Mouse (Mus musculus): ENCODE measurements around the gene Ywhae. TPM values are rescaled to one million over a fixed set of nuclear protein-coding genes. Genes with fewer than 3 reads are reported as not detected.

Gene Ywhae
- total RNA-seq, 1 experiment from 2014 or later = 162 TPM

- ATAC-seq (ENCODE audit: extremely low read depth, insufficient number of reproducible peaks, low FRiP score, poor library complexity, severe bottlenecking) = no peak
Measured at GRCm38 (mm10) chr11:75775919-75776318, 43.2 kb downstream of the Ywhae start.

GRCm38 (mm10) chr11:75781919-75782318 lies 49.2 kb downstream of the Ywhae start:
- ATAC-seq (ENCODE audit: extremely low read depth, insufficient number of reproducible peaks, low FRiP score, poor library complexity, severe bottlenecking) = peak; percentile 31; the same call in 1 of the 2 replicates

DNA sequence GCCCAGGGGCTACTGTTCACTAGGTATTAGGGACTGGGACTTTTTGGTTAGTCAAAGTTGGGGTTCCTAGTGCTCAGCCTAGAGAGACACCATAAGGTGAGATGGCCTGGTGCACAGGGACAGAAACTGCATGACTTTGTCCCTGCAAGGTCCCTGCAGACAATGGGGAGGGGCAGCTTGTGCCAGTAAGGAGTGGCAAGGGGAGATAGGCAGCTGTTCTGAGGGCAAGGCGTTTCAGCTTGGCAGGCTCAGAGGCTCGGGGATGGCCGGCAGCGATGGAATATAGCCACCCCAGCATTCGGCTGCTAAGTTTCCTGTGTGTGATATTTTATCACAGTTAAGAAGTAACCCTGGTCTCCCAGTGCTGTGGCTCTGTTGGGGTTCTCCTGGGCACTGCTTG lies 51.1 kb downstream of the Ywhae start:
- ATAC-seq (ENCODE audit: extremely low read depth, insufficient number of reproducible peaks, low FRiP score, poor library complexity, severe bottlenecking) = no peak

DNA sequence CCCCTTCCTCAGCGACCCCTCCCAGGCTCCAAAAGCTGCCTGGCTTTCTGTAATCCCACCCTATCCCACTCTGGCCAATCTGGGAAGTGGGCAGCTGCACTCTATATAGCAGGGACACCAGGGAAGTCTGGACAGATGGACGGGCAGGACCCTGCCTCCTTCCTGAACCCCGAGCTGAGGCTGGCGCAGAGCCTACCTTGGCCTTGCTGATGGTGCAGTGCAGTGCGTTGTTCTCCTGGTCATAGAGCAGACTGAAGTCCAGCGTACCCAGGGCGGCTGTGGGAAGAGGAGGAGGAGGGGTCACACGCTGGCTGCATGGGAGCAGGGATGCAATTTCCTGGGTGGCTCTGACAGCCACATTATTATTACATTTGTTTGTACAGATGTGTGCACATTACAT lies 53.2 kb downstream of the Ywhae start:
- ATAC-seq (ENCODE audit: extremely low read depth, insufficient number of reproducible peaks, low FRiP score, poor library complexity, severe bottlenecking) = no peak

- ATAC-seq (ENCODE audit: extremely low read depth, insufficient number of reproducible peaks, low FRiP score, poor library complexity, severe bottlenecking) = no peak
Measured at GRCm38 (mm10) chr11:75792535-75792934, 59.9 kb downstream of the Ywhae start.

DNA sequence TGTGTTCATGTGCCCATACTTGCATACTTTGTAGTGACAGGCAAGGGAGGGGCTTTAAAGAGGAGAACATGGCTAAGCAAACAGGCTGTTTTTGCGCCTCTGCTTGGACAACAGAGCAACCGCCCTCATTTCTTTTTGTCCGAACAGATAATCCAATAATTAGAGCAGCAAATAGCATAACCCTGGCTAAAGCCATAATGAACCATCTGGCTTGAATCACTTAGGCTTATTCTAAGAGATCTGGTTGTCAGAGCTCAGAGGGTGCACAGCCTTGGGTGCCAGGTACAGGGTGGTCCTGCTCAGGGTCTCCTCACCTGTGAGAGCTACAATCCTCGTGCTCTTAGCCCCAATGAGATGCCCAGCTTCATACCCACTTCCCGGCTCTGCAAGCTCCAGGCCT lies 60.7 kb downstream of the Ywhae start:
- no peak for ATAC-seq (ENCODE audit: extremely low read depth, insufficient number of reproducible peaks, low FRiP score, poor library complexity, severe bottlenecking)

- no peak for ATAC-seq (ENCODE audit: extremely low read depth, insufficient number of reproducible peaks, low FRiP score, poor library complexity, severe bottlenecking)
Measured at GRCm38 (mm10) chr11:75794602-75795320, 62.1 kb downstream of the Ywhae start.

- ATAC-seq (ENCODE audit: extremely low read depth, insufficient number of reproducible peaks, low FRiP score, poor library complexity, severe bottlenecking) = no peak
Measured at GRCm38 (mm10) chr11:75795321-75795636, 62.6 kb downstream of the Ywhae start.

- ATAC-seq (ENCODE audit: extremely low read depth, insufficient number of reproducible peaks, low FRiP score, poor library complexity, severe bottlenecking) = no peak
Measured at GRCm38 (mm10) chr11:75796029-75796445, 63.4 kb downstream of the Ywhae start, which contains the start of gene Doc2b. Doc2b (minus strand) TSS chr11:75796049.

GRCm38 (mm10) chr11:75796536-75797246 lies 64.0 kb downstream of the Ywhae start:
- ATAC-seq (ENCODE audit: extremely low read depth, insufficient number of reproducible peaks, low FRiP score, poor library complexity, severe bottlenecking) = no peak

DNA sequence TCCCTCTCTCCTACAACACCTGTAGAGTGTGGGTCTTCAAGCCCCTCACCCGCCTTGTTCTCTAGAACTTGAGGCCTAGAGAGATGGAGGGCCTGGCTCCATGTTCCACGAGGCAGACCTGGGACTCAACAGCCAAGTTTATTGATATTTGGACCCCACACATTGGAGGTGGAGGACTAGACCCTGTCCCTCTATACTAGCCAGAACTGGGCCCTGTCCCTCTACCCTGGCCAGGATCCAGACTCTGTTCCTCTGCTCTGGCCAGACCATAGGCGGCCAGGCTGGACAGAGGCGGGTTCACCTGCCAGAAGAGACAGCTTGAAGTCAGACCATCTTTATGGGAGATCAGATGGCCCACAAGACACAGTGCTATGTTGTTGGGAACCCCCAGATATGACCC lies 68.7 kb downstream of the Ywhae start:
- ATAC-seq (ENCODE audit: extremely low read depth, insufficient number of reproducible peaks, low FRiP score, poor library complexity, severe bottlenecking) = no peak

- ATAC-seq (ENCODE audit: extremely low read depth, insufficient number of reproducible peaks, low FRiP score, poor library complexity, severe bottlenecking) = no peak
Measured at GRCm38 (mm10) chr11:75801771-75802550, 69.3 kb downstream of the Ywhae start.

- no peak for ATAC-seq (ENCODE audit: extremely low read depth, insufficient number of reproducible peaks, low FRiP score, poor library complexity, severe bottlenecking)
Measured at GRCm38 (mm10) chr11:75807486-75807885, 74.8 kb downstream of the Ywhae start.

DNA sequence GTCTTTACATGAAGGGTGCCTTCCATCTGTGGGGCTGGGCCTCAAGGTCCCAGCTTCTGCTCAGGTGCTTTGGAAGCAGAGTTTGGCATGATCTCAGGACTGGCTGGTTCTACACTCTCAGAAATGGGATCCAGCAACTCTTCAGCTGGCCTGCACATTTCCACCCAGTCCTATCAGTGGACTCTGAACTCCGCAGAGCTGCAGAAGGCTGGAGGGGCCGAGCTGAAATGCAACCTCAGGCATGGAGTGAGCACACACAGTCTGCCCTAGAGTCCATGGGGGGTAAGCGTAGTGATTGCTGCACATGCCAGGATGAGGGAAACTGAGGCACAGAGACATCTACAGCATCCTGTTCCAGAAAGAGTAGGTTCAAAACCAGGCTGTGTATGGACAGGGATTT lies 77.9 kb downstream of the Ywhae start:
- ATAC-seq (ENCODE audit: extremely low read depth, insufficient number of reproducible peaks, low FRiP score, poor library complexity, severe bottlenecking) = no peak

DNA sequence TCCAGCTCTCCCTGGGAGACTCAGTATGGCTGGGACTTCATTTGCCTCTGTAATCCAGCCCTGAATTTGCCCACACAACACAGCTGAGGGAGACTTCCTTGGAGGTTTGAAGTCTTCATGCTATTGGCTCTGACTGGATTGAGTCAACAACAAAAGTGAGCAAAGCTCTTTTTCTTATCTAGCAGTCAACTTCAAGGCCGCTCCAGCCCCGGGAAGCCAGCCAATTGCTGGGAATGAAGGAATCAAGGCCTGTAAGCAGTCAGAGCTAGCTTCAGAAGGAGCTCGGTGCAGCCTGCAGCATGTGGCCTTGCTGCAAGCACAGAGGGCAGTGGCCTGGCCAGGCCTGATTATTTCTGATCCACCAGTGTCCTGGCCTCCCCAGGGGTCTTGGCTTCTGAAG lies 79.2 kb downstream of the Ywhae start:
- no peak for ATAC-seq (ENCODE audit: extremely low read depth, insufficient number of reproducible peaks, low FRiP score, poor library complexity, severe bottlenecking)

DNA sequence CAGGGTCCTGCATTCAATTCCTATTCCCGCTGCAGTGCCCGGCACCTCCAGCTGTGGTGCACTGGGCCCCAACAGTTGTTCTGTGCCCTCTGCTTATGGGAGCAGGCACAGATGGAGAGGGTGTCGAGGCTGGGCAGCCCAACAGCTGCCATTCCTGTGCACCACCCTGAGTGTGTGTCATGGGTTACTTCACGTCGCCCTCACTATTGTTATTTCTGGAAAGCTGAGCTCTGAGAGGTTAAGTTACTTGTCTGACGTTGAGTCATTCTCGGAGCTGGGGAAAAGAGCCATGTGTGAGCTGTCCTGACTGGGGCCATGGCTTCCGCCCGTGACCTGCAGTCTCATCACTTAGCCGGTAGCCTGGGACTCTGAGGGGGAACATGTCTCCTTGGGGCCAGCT lies 80.4 kb downstream of the Ywhae start:
- no peak for ATAC-seq (ENCODE audit: extremely low read depth, insufficient number of reproducible peaks, low FRiP score, poor library complexity, severe bottlenecking)
